ENCODE assay signal across 8 mouse cellular contexts in the genomic region with DNA sequence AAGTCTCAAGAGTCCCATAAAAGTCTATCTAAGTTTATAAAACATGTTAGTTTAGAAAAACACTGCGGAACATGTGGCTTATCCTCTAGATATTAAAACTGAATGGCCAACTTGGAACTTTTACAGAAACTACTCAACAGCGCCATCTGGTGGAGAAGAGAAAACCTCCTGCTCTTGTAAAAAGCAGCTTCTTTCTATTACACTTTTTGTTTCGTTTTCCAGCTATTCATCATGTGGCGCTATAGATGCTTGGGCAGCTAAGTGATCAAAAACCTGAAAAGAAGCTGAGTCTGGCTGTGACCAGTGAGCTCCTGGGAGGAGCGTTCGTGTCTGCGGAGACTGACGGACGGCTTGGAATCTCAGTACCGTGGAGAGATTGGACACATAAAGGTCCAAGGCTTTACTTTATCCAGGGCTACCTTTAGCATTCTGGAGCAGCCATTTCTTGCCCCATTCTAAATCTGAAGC. TPM values are rescaled to one million over a fixed set of nuclear protein-coding genes. Genes with fewer than 3 reads are reported as not detected.
DNase-seq lines count a peak whose midpoint lies in the region; ATAC-seq and TF ChIP-seq lines count a peak whose summit lies in the region.

No protein-coding gene starts in this region.

- TF ChIP-seq EP300 in MEL (IDR thresholded peaks at IDR 0.05; ENCODE audit: low read depth in 1 of 2, low read length in 2 of 2), result no peak

- 0 out of 2 replicates have a peak, but pooled peaks have one; percentile 64 for ATAC-seq in cerebellum, adult (ENCODE audit: insufficient number of reproducible peaks, low FRiP score, low TSS enrichment)
- peak; percentile 52 for ATAC-seq in forebrain, embryonic 14.5 days
- ATAC-seq in lung, embryonic 14.5 days (ENCODE audit: insufficient read depth), result peak; percentile 49; the same call in 1 of the 2 replicates

- intact Hi-C loops in heart, postnatal 14 days (cut with DNase I), result loop anchor here (1.0 to 5.0 kb wide), 3 partner anchors 113 to 240 kb away; no protein-coding TSS in a partner anchor

- H3K36me3 ChIP-seq in MEL (ENCODE audit: control insufficient read depth in 1 of 2, insufficient read depth in 2 of 2, low read length in 2 of 2), result peaks cover 0 to 2% of the 10 kb centered on the region in 2 experiments; a peak in 1 of 4 replicates
- no peaks in the 10 kb centered on the region for H3K36me3 ChIP-seq in forebrain, embryonic 14.5 days (ENCODE audit: control insufficient read depth, insufficient read depth, low read length)
- no peaks in the 10 kb centered on the region for H3K36me3 ChIP-seq in lung, embryonic 14.5 days (ENCODE audit: insufficient read depth)

- peak overlapping the region; percentile 68 for H3K9ac ChIP-seq in MEL (ENCODE audit: control insufficient read depth, low read depth, low read length, poor library complexity, severe bottlenecking)
- H3K9ac ChIP-seq in forebrain, embryonic 14.5 days (ENCODE audit: low read length), result peak overlapping the region; percentile 33; the same call in 1 of the 2 replicates
- no peak overlapping the region for H3K9ac ChIP-seq in lung, embryonic 14.5 days

- 17% methylated on average over 10 of the region's 10 CpGs for WGBS in forebrain, embryonic 14.5 days
- WGBS in lung, embryonic 14.5 days, result 43% methylated on average over 10 of the region's 10 CpGs

- DNase-seq in MEL (ENCODE audit: low read depth, low spot score), result peak; percentile 89
- DNase-seq in forebrain, embryonic 14.5 days (ENCODE audit: low spot score), result peak; percentile 92
- peak; percentile 77 to 91 for DNase-seq in heart, postnatal 14 days
- DNase-seq in layer of hippocampus, adult 18-20 months (ENCODE audit: low spot score in 2 of 2), result peak; percentile 69 to 86
- DNase-seq in lung, embryonic 14.5 days, result peak; percentile 96
- peak; percentile 65 for DNase-seq in retina, adult 2 months (ENCODE audit: low read depth, low spot score)
- peak; percentile 27 to 50 for DNase-seq in thymus, postnatal 36 days

- TF ChIP-seq CTCF in MEL (IDR thresholded peaks at IDR 0.05 in 2 of 3, conservative IDR thresholded peaks at IDR 0.05 in 1 of 3; ENCODE audit: control insufficient read depth in 1 of 3, insufficient read depth in 1 of 3, low read depth in 2 of 3, low read length in 3 of 3, poor library complexity in 1 of 3, severe bottlenecking in 1 of 3), result peak; percentile 24 to 94 (median 69); a peak in 4 of 6 replicates
- peak; percentile 83 for TF ChIP-seq CTCF in lung, embryonic 14.5 days (IDR thresholded peaks at IDR 0.05; ENCODE audit: low read depth)

- peaks cover 0 to 3% of the 10 kb centered on the region in 2 experiments; a peak in 2 of 4 replicates for H3K4me1 ChIP-seq in MEL (ENCODE audit: control insufficient read depth in 1 of 2, insufficient read depth in 2 of 2, low read length in 2 of 2)
- no peaks in the 10 kb centered on the region for H3K4me1 ChIP-seq in forebrain, embryonic 14.5 days (ENCODE audit: control insufficient read depth, insufficient read depth, low read length)
- no peaks in the 10 kb centered on the region for H3K4me1 ChIP-seq in lung, embryonic 14.5 days (ENCODE audit: insufficient read depth)

- TF ChIP-seq RAD21 in MEL (IDR thresholded peaks at IDR 0.05; ENCODE audit: low read depth, low read length), result peak; percentile 83

- H3K27me3 ChIP-seq in MEL (ENCODE audit: control insufficient read depth in 1 of 2, insufficient read depth in 2 of 2, low read length in 2 of 2), result peaks cover 0 to 2% of the 10 kb centered on the region in 2 experiments; a peak in 2 of 4 replicates
- H3K27me3 ChIP-seq in forebrain, embryonic 14.5 days (replicated peaks; ENCODE audit: control insufficient read depth, insufficient read depth, low read length), result no peaks in the 10 kb centered on the region
- no peaks in the 10 kb centered on the region for H3K27me3 ChIP-seq in lung, embryonic 14.5 days (ENCODE audit: insufficient read depth, low read length)

- peak overlapping the region; percentile 50 to 94 for H3K4me3 ChIP-seq in MEL (ENCODE audit: control insufficient read depth in 1 of 2, insufficient read depth in 1 of 2, low read depth in 2 of 2, low read length in 2 of 2)
- H3K4me3 ChIP-seq in forebrain, embryonic 14.5 days (ENCODE audit: low read depth, low read length), result peak overlapping the region; percentile 22
- H3K4me3 ChIP-seq in lung, embryonic 14.5 days (ENCODE audit: low read depth, low read length), result peak overlapping the region; percentile 22; the same call in 1 of the 2 replicates

- TF ChIP-seq POLR2A in MEL (IDR thresholded peaks at IDR 0.05; ENCODE audit: control insufficient read depth in 1 of 2, insufficient read depth in 1 of 2, low read depth in 1 of 2, low read length in 2 of 2, poor library complexity in 1 of 2), result no peak

- H3K9me3 ChIP-seq in MEL (replicated peaks; ENCODE audit: insufficient read depth, low read length), result no peaks in the 10 kb centered on the region
- H3K9me3 ChIP-seq in forebrain, embryonic 14.5 days (replicated peaks; ENCODE audit: control insufficient read depth, low read length), result no peaks in the 10 kb centered on the region
- H3K9me3 ChIP-seq in lung, embryonic 14.5 days (ENCODE audit: low read depth, low read length), result no peaks in the 10 kb centered on the region

- peak overlapping the region; percentile 40 for H3K4me2 ChIP-seq in forebrain, embryonic 14.5 days (ENCODE audit: low read length)
- H3K4me2 ChIP-seq in lung, embryonic 14.5 days, result peak overlapping the region; percentile 43

- no peak overlapping the region for H3K27ac ChIP-seq in MEL (ENCODE audit: control insufficient read depth, low read depth, low read length)
- H3K27ac ChIP-seq in forebrain, embryonic 14.5 days (ENCODE audit: low read depth, low read length), result no peak overlapping the region
- no peak overlapping the region for H3K27ac ChIP-seq in lung, embryonic 14.5 days (ENCODE audit: low read depth)

- H3K79me2 ChIP-seq in MEL (ENCODE audit: control insufficient read depth, insufficient read depth, low read length, poor library complexity), result no peaks in the 10 kb centered on the region

TF ChIP-seq in MEL, 35 proteins besides CTCF, POLR2A, EP300 and RAD21:
- TF ChIP-seq HCFC1 (IDR thresholded peaks at IDR 0.05; ENCODE audit: low read depth, low read length), result 0 out of 2 replicates have a peak, but pooled peaks have one; percentile 14
- TF ChIP-seq GATA1 (IDR thresholded peaks at IDR 0.05; ENCODE audit: low read depth, low read length), result no peak; the same call in 1 of the 2 replicates
- no peak for TF ChIP-seq E2F4 (IDR thresholded peaks at IDR 0.05; ENCODE audit: borderline replicate concordance, low read depth, low read length)
- 0 out of 2 replicates have a peak, but pooled peaks have one; percentile 24 for TF ChIP-seq ETS1 (IDR thresholded peaks at IDR 0.05; ENCODE audit: low read depth, low read length)
- TF ChIP-seq CHD2 (IDR thresholded peaks at IDR 0.05; ENCODE audit: low read length), result no peak
- TF ChIP-seq SIN3A (IDR thresholded peaks at IDR 0.05; ENCODE audit: low read length), result 0 out of 2 replicates have a peak, but pooled peaks have one; percentile 41
- TF ChIP-seq MXI1 (IDR thresholded peaks at IDR 0.05; ENCODE audit: low read depth, low read length), result no peak
- no peak for TF ChIP-seq TBP (IDR thresholded peaks at IDR 0.05; ENCODE audit: low read depth, low read length)
- no peak; the same call in 1 of the 2 replicates for TF ChIP-seq MAX (IDR thresholded peaks at IDR 0.05; ENCODE audit: low read length)
- TF ChIP-seq BHLHE40 (IDR thresholded peaks at IDR 0.05; ENCODE audit: borderline replicate concordance, low read depth, low read length), result no peak
- TF ChIP-seq ZNF384 (IDR thresholded peaks at IDR 0.05; ENCODE audit: low read depth, low read length), result no peak
- peak; percentile 85 for TF ChIP-seq ZC3H11A (IDR thresholded peaks at IDR 0.05; ENCODE audit: low read depth, low read length)
- 0 out of 2 replicates have a peak, but pooled peaks have one; percentile 55 for TF ChIP-seq MYC (IDR thresholded peaks at IDR 0.05; ENCODE audit: low read depth, low read length)
- peak; percentile 95 for TF ChIP-seq SMC3 (IDR thresholded peaks at IDR 0.05; ENCODE audit: low read depth, low read length)
- TF ChIP-seq MEF2A (IDR thresholded peaks at IDR 0.05; ENCODE audit: extremely low read depth, insufficient replicate concordance, low read depth, low read length, poor library complexity, severe bottlenecking), result no peak

RNA-seq across cellular contexts. Expression of a gene that starts 33.5 kb away (rescaled TPM):
- total RNA-seq in MEL (2012; rRNA removed), result not detected in 2 replicates
- not detected for polyA plus RNA-seq in MEL (2012; ENCODE audit: insufficient read depth in 1 of 2, insufficient read length in 2 of 2, low read depth in 1 of 2, low replicate concordance in 2 of 2, missing spikeins in 1 of 2)
- polyA plus RNA-seq in forebrain, embryonic 14.5 days (2014; fragmentation: Nextera tagmentation; extraction: Ambion mirVana), result 26.2 and 33.1 TPM in 2 replicates
- 10 to 100 TPM; 29.0 to 31.1 TPM for total RNA-seq in heart, postnatal 14 days (2021)
- 10 to 100 TPM; 38.0 to 43.8 TPM for total RNA-seq in layer of hippocampus, adult 18-20 months (2021)
- polyA plus RNA-seq in lung, embryonic 14.5 days (2014; fragmentation: Nextera tagmentation; extraction: Ambion mirVana), result 19.7 and 22.2 TPM in 2 replicates

RNA-seq across cellular contexts. Expression of a gene that starts 59.7 kb away (rescaled TPM):
- total RNA-seq in MEL (2012; rRNA removed), result 4.3 and 5.3 TPM in 2 replicates
- polyA plus RNA-seq in MEL (2012; ENCODE audit: insufficient read depth in 1 of 2, insufficient read length in 2 of 2, low read depth in 1 of 2, low replicate concordance in 2 of 2, missing spikeins in 1 of 2), result 1 to 10 TPM in 1 of 2 experiments, not detected in 1; 6.6 TPM
- 0.77 and 0.97 TPM in 2 replicates for polyA plus RNA-seq in forebrain, embryonic 14.5 days (2014; fragmentation: Nextera tagmentation; extraction: Ambion mirVana)
- 10 to 100 TPM in 1 of 2 experiments, 1 to 10 TPM in 1; 8.9 to 14.3 TPM for total RNA-seq in heart, postnatal 14 days (2021)
- total RNA-seq in layer of hippocampus, adult 18-20 months (2021), result 1 to 10 TPM; 1.8 to 2.2 TPM
- polyA plus RNA-seq in lung, embryonic 14.5 days (2014; fragmentation: Nextera tagmentation; extraction: Ambion mirVana), result 1.6 and 2.4 TPM in 2 replicates

Comparison
In these comparisons a context has a peak if more than half of its experiments do, and no peak if none do; other contexts are left out.
1. DNase-seq: peak in every context shown above with its lines; median percentile 96 in lung, embryonic 14.5 days; 92 in forebrain, embryonic 14.5 days; 89 in MEL; 84 in heart, postnatal 14 days; 78 in layer of hippocampus, adult 18-20 months; 65 in retina, adult 2 months; 38 in thymus, postnatal 36 days.
2. H3K4me3 ChIP-seq: peak in every context shown above with its lines; median percentile 72 in MEL; 22 in forebrain, embryonic 14.5 days; 22 in lung, embryonic 14.5 days.
3. RNA of a gene that starts 33.5 kb away (total RNA-seq): 38.0 to 43.8 TPM in layer of hippocampus, adult 18-20 months and 29.0 to 31.1 TPM in heart, postnatal 14 days; not detected in MEL; every median in the first group is over 10 times any median in the second.
4. Peak in every context shown above with its lines, with median percentiles within 50 percentile points of each other: ATAC-seq.